Mouse (Mus musculus) small intestine, adult 2 months (tissue): Measurements from ENCODE around the gene Mgat4e. TPM values are rescaled to one million over a fixed set of nuclear protein-coding genes. Genes with fewer than 3 reads are reported as not detected.

Experiments
- H3K27ac ChIP-seq: fragments of 200-500 bp; 2 replicates; pipeline ENCODE4 v1.5.1; 2012; ENCODE audit warnings: low read depth, low read length, control low read depth, inconsistent platforms; ENCODE audit not compliant: insufficient read depth
- H3K27me3 ChIP-seq: fragments of 200-500 bp; 2 replicates; pipeline ENCODE4 v1.6.1; 2012; ENCODE audit warnings: mild to moderate bottlenecking, moderate library complexity, low read length, inconsistent platforms; ENCODE audit not compliant: control insufficient read depth, insufficient read depth
- H3K36me3 ChIP-seq: fragments of 200-500 bp; 2 replicates; pipeline ENCODE4 v1.6.1; 2012; ENCODE audit warnings: mild to moderate bottlenecking, low read length, control low read depth, inconsistent platforms; ENCODE audit not compliant: control insufficient read depth, insufficient read depth
- H3K4me1 ChIP-seq: fragments of 200-500 bp; 2 replicates; pipeline ENCODE4 v1.6.1; 2012; ENCODE audit warnings: low read length, inconsistent platforms, mixed read lengths; ENCODE audit not compliant: control insufficient read depth, insufficient read depth, insufficient read length
- H3K4me3 ChIP-seq: fragments of 200-500 bp; 2 replicates; pipeline ENCODE4 v1.5.1; 2012; ENCODE audit warnings: low read depth, mild to moderate bottlenecking, control low read depth, inconsistent platforms, low read length, moderate library complexity
- CTCF ChIP-seq: fragments of 200-500 bp; IDR thresholded peaks from 2 replicates; pipeline ENCODE4 v1.5.1; 2012; ENCODE audit warnings: low read depth, mild to moderate bottlenecking, control low read depth, inconsistent platforms, low read length, moderate library complexity, mixed read lengths; ENCODE audit not compliant: insufficient replicate concordance, insufficient read length; ENCODE audit errors: extremely low read depth
- POLR2A ChIP-seq: fragments of 200-500 bp; IDR thresholded peaks from 2 replicates; pipeline ENCODE4 v1.6.1; 2012; ENCODE audit warnings: low read depth, mild to moderate bottlenecking, control low read depth, inconsistent platforms, low read length, moderate library complexity
- WGBS: fragments of 180-500 bp; shearing (Covaris S2); methylation state at CpG from one replicate; pipeline ENCODE4 v1.1.7; 2018; 5-methylcytosine and 5-hydroxymethylcytosine counted together
- polyA plus RNA-seq: library from polyadenylated mRNA; depleted of rRNA; stranded (reverse); fragments of >200 nt; gene quantifications from 2 replicates; pipeline ENCODE4 v1.2.3, GENCODE M21; 2012

The Mgat4e gene
- polyA plus RNA-seq, 1 experiment, result not detected

DNA sequence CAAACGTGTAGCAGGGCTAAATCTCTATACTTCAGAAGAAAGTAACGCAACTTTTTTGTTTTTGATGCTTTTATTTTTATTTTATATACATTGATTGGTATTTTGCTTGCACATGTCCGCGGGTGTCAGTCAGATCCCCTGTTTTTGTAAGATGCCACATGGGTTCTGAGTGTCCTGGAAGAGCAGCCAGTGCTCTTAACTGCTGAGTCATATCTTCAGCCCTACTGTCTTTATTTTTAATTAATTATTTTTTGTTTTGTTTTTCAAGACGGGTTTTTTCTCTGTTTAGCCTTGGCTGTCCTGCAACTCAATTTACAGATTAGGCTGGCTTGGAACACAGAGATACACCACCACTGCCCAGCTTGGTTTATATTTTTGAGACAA, 24.4 kb upstream of the Mgat4e start:
- H3K36me3 ChIP-seq, result no peaks in the 10 kb centered on the region
- H3K4me1 ChIP-seq, result no peaks in the 10 kb centered on the region
- 84% methylated on average over 5 of the region's 5 CpGs for WGBS
- H3K27me3 ChIP-seq, result no peaks in the 10 kb centered on the region
- H3K27ac ChIP-seq, result no peak overlapping the region
- no peak for TF ChIP-seq POLR2A
- no peak for TF ChIP-seq CTCF
- H3K4me3 ChIP-seq, result no peak overlapping the region

DNA sequence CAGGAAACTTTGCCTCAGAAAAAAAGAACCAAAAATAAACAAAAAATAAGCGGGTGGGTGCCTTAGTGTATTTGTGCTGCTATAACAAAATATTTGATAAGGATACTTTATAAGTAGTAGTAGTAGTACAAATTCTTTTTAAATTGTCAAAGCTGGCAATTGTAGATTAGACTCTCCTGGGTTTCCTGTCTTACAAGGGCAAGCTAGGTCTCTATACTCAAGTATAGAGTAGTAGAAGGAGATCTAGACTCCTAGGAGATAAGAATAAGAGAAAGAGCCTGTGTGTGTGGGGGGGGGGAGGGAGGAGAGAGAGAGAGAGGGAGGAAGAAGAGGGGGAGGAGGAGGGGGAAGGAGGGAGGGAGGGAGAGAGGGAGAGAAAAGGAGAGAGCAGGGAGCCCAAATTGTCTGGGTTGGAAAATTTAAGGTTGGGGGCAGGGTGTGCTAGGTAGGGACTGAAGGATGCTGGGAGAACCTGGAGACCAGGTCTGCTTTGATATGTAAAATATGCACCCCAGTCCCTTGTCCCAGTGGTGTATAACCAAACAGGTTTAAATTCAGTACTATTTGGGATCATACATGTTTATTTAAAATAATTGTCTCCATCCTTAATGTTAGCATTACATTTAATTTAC, 23.9 kb upstream of the Mgat4e start:
- TF ChIP-seq POLR2A (no peak), CTCF (no peak)
- no peaks in the 10 kb centered on the region for H3K36me3 ChIP-seq
- H3K27me3 ChIP-seq, result no peaks in the 10 kb centered on the region
- WGBS, result 56% methylated on average over 1 of the region's 1 CpGs
- H3K27ac ChIP-seq, result no peak overlapping the region
- H3K4me3 ChIP-seq, result no peak overlapping the region
- H3K4me1 ChIP-seq, result no peaks in the 10 kb centered on the region

- H3K27ac ChIP-seq, result no peak overlapping the region
- TF ChIP-seq POLR2A (no peak), CTCF (no peak)
- H3K27me3 ChIP-seq, result no peaks in the 10 kb centered on the region
- 73% methylated on average over 3 of the region's 3 CpGs for WGBS
- H3K36me3 ChIP-seq, result no peaks in the 10 kb centered on the region
- no peak overlapping the region for H3K4me3 ChIP-seq
- H3K4me1 ChIP-seq, result no peaks in the 10 kb centered on the region
Measured at GRCm38 (mm10) chr1:134570631-134571030, 21.1 kb upstream of the Mgat4e start.

- TF ChIP-seq CTCF (no peak), POLR2A (no peak)
- H3K27ac ChIP-seq, result no peak overlapping the region
- H3K27me3 ChIP-seq, result no peaks in the 10 kb centered on the region
- no peaks in the 10 kb centered on the region for H3K36me3 ChIP-seq
- H3K4me3 ChIP-seq, result no peak overlapping the region
- WGBS, result 92% methylated on average over 9 of the region's 9 CpGs
- no peaks in the 10 kb centered on the region for H3K4me1 ChIP-seq
Measured at GRCm38 (mm10) chr1:134570171-134570570, 20.7 kb upstream of the Mgat4e start.

GRCm38 (mm10) chr1:134567511-134567910, 18.0 kb upstream of the Mgat4e start:
- no peaks in the 10 kb centered on the region for H3K36me3 ChIP-seq
- no peak overlapping the region for H3K27ac ChIP-seq
- no peak for TF ChIP-seq POLR2A
- no peak for TF ChIP-seq CTCF
- peaks cover 3% of the 10 kb centered on the region; the same call in 1 of the 2 replicates for H3K4me1 ChIP-seq
- no peak overlapping the region for H3K4me3 ChIP-seq
- no peaks in the 10 kb centered on the region for H3K27me3 ChIP-seq
- 68% methylated on average over 1 of the region's 1 CpGs for WGBS

DNA sequence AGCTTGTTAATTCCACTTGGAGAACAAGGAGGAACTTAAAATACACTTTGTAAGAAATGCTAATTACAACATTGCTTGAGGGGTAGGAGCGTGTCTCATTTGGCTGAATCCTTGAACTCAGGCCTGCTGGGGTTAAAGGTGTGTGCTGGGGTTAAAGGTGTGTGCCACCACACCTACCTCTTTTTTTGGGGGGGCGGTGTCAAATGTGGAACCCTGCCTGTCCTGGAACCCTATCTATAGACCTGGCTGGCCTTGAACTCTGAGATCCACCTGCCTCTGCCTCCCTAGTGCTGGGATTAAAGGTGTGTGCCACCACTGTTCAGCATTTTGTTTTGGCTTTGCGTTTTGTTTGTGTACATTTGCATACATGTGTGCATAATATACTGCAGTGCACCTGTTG, 14.2 kb upstream of the Mgat4e start:
- WGBS, result 78% methylated on average over 3 of the region's 3 CpGs
- Histone ChIP-seq H3K27ac (no peak overlapping the region), H3K4me1 (peaks cover 3% of the 10 kb centered on the region), H3K36me3 (no peaks in the 10 kb centered on the region), H3K4me3 (no peak overlapping the region), H3K27me3 (no peaks in the 10 kb centered on the region)
- TF ChIP-seq CTCF (no peak), POLR2A (no peak)

DNA sequence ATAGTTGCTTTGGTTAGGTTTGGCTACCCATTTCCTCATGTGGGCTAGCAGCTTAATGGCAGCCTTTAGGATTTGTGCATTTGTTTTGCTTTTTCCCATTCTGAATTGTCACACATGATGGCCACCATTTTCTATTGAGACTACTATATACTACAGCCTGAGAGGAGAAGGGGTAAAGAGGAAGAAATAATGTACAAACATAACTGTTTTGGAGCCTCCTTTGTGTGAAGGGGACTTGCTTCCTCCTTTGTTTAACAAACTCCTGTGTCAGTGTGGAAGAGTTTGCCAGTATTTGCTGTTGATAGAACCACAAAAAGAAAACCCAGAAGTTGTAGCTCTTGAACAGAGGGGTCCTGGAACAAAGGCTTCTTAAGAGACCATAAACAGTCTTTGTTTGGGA, 13.0 kb upstream of the Mgat4e start:
- Histone ChIP-seq H3K4me3 (no peak overlapping the region), H3K36me3 (no peaks in the 10 kb centered on the region), H3K27me3 (no peaks in the 10 kb centered on the region), H3K27ac (no peak overlapping the region), H3K4me1 (peaks cover 3% of the 10 kb centered on the region)
- TF ChIP-seq CTCF, result no peak
- no peak for TF ChIP-seq POLR2A
